Mouse (Mus musculus) forebrain, embryonic 14.5 days (tissue): ENCODE results near the gene Ip6k3. TPM values are rescaled to one million over a fixed set of nuclear protein-coding genes. Genes with fewer than 3 reads are reported as not detected.

ENCODE experiments used
- ATAC-seq: fragments of 200-750 bp; cut with Nextera tagmentation; 2 replicates; pipeline ENCODE4 v1.8.0; 2017; ENCODE audit warnings: mild to moderate bottlenecking, moderate library complexity
- DNase-seq: peaks from one replicate; pipeline ENCODE4 v3.0.0-alpha.2; 2015; ENCODE audit warnings: low spot score
- H3K27ac ChIP-seq: fragments of 300-500 bp; sonication (generic); 2 replicates; pipeline ENCODE4 v1.5.1; 2014; ENCODE audit warnings: low read depth, mild to moderate bottlenecking, control low read depth, low read length, moderate library complexity
- H3K27me3 ChIP-seq: fragments of 300-500 bp; sonication (generic); replicated peaks from 2 replicates; pipeline ENCODE4 v1.6.1; 2014; ENCODE audit warnings: low read length, control low read depth, mixed read lengths; ENCODE audit not compliant: control insufficient read depth, insufficient read depth
- H3K36me3 ChIP-seq: fragments of 300-500 bp; sonication (generic); 2 replicates; pipeline ENCODE4 v1.6.1; 2014; ENCODE audit warnings: low read length, control low read depth; ENCODE audit not compliant: control insufficient read depth, insufficient read depth
- H3K4me1 ChIP-seq: fragments of 300-500 bp; sonication (generic); 2 replicates; pipeline ENCODE4 v1.6.1; 2014; ENCODE audit warnings: antibody characterized with exemption, low read length, control low read depth; ENCODE audit not compliant: control insufficient read depth, insufficient read depth
- H3K4me2 ChIP-seq: fragments of 300-500 bp; sonication (generic); 2 replicates; pipeline ENCODE4 v1.6.1; 2014; ENCODE audit warnings: mild to moderate bottlenecking, control low read depth, low read length
- H3K4me3 ChIP-seq: fragments of 300-500 bp; sonication (generic); 2 replicates; pipeline ENCODE4 v1.5.1; 2014; ENCODE audit warnings: low read depth, low read length, control low read depth
- H3K9ac ChIP-seq: fragments of 300-500 bp; sonication (generic); 2 replicates; pipeline ENCODE4 v1.6.1; 2014; ENCODE audit warnings: mild to moderate bottlenecking, low read length, control low read depth, moderate library complexity
- H3K9me3 ChIP-seq: fragments of 300-500 bp; sonication (generic); replicated peaks from 2 replicates; pipeline ENCODE4 v1.6.1; 2016; ENCODE audit warnings: low read length, control low read depth, mixed read lengths; ENCODE audit not compliant: control insufficient read depth
- WGBS: fragments of 180-500 bp; shearing (Covaris S2); extraction: QIAGEN DNeasy Blood & Tissue Kit; methylation state at CpG from one replicate; pipeline ENCODE4 v1.1.7; 2014; 5-methylcytosine and 5-hydroxymethylcytosine counted together
- polyA plus RNA-seq: library from polyadenylated mRNA; unstranded; fragments of >200 nt; fragmentation: Nextera tagmentation; extraction: Ambion mirVana; gene quantifications from 2 replicates; pipeline ENCODE4 v1.2.1, GENCODE M21; 2014

Ip6k3 gene
- polyA plus RNA-seq, 1 experiment from 2014 or later: 0.28 TPM

DNA sequence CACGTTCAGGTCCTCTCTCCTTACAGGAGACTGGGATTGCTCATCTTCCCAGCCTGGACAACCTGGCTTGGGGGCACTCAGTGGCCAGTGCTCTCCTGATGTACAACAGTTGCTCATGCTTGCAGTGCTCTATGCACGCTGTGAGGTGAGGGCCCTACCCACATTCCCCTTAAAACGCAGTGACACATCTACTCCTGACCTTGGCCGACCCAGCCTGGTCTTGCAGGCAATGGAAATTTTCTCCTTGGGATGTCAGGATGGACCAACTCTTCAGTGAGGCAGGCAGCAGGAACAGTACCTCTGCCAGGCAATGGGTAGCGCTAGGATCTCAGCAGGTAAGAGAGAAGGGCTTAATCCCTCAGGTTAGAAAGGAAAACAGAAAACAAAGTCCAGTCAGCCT is 19.5 kb upstream of the Ip6k3 start:
- Histone ChIP-seq H3K9me3 (no peaks in the 10 kb centered on the region), H3K27ac (no peak overlapping the region), H3K9ac (no peak overlapping the region), H3K4me1 (no peaks in the 10 kb centered on the region), H3K4me3 (no peak overlapping the region), H3K4me2 (no peak overlapping the region), H3K27me3 (no peaks in the 10 kb centered on the region), H3K36me3 (peaks cover 25% of the 10 kb centered on the region)
- ATAC-seq (no peak), DNase-seq (no peak)
- 55% methylated on average over 5 of the region's 5 CpGs for WGBS

DNA sequence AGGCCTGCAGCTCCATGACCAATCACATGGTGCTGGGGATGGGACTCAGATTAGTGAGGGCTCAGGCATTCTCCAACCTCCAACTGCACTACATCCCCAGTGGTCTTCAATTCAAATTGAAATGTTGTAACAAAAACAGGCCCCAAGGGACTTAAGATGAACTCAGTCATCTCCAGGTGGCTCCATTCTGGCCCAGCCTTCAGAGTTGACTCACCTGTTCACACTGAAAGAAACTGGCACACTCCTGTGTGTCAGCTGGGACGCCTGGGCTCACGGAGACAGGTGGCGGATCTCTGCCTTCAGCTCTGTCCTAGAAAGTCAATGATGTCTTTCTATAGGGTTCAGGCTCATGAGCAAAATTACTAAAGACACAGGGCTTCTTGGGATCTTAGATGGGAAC is 18.5 kb upstream of the Ip6k3 start:
- Histone ChIP-seq H3K36me3 (peaks cover 15% of the 10 kb centered on the region), H3K27me3 (no peaks in the 10 kb centered on the region), H3K4me1 (no peaks in the 10 kb centered on the region), H3K4me3 (no peak overlapping the region), H3K9ac (no peak overlapping the region), H3K4me2 (no peak overlapping the region), H3K27ac (no peak overlapping the region), H3K9me3 (no peaks in the 10 kb centered on the region)
- DNase-seq (no peak), ATAC-seq (no peak)
- 96% methylated on average over 3 of the region's 3 CpGs for WGBS

DNA sequence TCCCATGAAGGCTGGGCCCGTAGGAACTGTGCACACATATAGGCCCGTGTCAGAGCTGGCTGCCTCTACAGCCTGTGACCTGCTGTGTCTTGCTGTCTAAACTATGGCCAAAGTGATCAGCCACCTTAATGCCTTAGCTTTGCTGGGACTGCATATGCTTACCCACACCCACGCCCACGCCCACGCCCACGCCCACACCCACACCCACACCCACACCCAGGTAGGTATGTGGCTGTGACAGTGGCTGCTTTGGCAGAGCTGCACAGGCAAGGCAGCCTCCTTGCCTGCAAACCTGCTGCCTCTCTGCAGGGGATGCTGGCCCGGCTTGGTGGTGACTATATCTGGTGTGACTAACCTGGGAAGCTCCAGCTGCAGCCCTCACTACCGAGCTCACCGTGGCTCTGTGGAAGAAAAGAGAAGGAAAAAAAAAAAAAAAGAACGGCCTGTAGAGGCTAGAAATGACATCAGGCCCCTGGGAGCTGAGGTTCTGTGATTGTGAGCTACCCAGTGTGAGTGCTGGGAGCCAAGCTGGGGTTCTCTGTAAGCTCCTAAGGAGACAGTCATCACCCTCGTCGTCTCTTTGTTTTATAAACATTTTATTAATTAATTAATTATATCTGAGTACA is 16.2 kb upstream of the Ip6k3 start:
- Histone ChIP-seq H3K9ac (no peak overlapping the region), H3K9me3 (no peaks in the 10 kb centered on the region), H3K4me3 (no peak overlapping the region), H3K27ac (no peak overlapping the region), H3K4me1 (no peaks in the 10 kb centered on the region), H3K27me3 (no peaks in the 10 kb centered on the region), H3K36me3 (no peaks in the 10 kb centered on the region), H3K4me2 (no peak overlapping the region)
- 86% methylated on average over 10 of the region's 12 CpGs for WGBS
- no peak for DNase-seq
- ATAC-seq: no peak

DNA sequence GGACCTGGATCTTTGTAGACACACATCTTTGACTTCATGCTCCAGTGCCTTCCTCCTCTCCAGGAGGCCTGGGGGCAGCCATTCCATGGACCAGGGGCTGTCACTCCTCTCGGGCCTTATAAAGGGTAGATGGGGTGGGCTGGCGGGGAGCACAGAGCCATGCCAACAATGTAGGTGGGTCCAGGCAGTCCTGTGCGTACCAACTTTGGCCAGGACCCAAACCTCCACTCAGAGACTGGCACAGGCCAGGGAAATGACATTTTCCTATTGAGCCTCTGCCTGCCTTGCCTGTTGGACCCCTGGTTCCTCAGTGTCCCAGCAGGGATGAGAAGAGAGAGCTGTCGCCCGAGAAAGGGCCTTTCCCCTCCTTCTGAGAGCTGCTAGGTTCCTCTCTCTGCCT is 14.8 kb upstream of the Ip6k3 start:
- H3K9ac ChIP-seq: no peak overlapping the region
- H3K4me3 ChIP-seq: no peak overlapping the region
- no peaks in the 10 kb centered on the region for H3K36me3 ChIP-seq
- no peak overlapping the region for H3K4me2 ChIP-seq
- H3K27ac ChIP-seq: no peak overlapping the region
- H3K9me3 ChIP-seq: no peaks in the 10 kb centered on the region
- H3K27me3 ChIP-seq: no peaks in the 10 kb centered on the region
- ATAC-seq (no peak), DNase-seq (no peak)
- 61% methylated on average over 5 of the region's 5 CpGs for WGBS
- H3K4me1 ChIP-seq: no peaks in the 10 kb centered on the region

DNA sequence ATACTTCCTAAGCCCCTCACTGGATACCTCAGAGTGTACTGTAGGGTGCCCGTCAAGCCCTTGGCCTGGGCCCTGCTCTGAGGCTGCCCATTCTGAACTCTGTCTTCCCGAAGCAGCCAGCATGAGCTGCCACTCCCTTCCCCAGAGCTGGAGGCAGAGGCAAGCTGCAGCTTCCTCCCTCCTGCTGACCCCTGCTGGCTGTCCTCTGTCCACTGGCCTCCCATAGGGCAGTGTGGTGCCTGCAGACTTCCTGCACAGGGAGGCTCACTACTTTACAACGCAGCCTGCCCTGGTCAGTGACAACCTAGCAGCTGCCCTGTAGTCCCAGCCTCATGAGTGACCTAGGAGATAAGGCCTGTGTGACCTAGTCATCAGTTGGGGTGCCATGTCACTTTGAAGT is 14.1 kb upstream of the Ip6k3 start:
- ATAC-seq (no peak), DNase-seq (no peak)
- H3K4me2 ChIP-seq: no peak overlapping the region
- no peak overlapping the region for H3K4me3 ChIP-seq
- H3K36me3 ChIP-seq: no peaks in the 10 kb centered on the region
- no peaks in the 10 kb centered on the region for H3K4me1 ChIP-seq
- no peaks in the 10 kb centered on the region for H3K27me3 ChIP-seq
- H3K9me3 ChIP-seq: no peaks in the 10 kb centered on the region
- 33% methylated on average over 3 of the region's 3 CpGs for WGBS
- no peak overlapping the region for H3K9ac ChIP-seq
- no peak overlapping the region for H3K27ac ChIP-seq

DNA sequence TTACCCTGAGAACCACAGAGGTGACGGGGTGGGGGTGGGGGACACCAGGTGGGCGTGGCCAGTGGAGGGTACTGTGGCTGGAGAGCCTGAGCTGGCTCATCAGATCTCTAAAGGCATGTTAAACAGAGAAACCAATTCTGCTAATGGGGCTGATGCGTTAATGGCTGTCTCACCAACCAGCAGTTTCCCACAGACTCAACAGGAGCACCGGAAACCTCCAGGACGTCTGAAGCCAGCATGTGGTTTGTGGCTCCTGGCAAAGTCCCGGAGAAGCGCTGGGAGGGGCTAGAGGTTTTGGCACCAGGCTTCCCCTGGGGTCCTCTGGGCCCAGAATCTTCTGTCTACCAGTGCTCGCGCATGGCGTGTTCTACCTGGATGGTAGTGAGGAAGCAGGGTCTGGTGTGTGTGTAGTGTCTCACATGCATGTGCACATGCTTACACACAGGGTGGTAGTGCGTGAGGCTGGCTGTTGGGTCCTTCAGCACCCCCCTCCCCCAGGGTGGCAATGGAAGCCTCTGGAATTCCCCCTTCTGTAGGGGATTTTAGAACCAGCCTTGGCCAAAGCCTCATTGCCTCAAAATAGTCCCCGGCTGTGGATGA is 12.2 kb upstream of the Ip6k3 start:
- no peak overlapping the region for H3K9ac ChIP-seq
- DNase-seq (no peak), ATAC-seq (no peak)
- peaks cover 9% of the 10 kb centered on the region; the same call in 1 of the 2 replicates for H3K4me1 ChIP-seq
- H3K36me3 ChIP-seq: no peaks in the 10 kb centered on the region
- H3K4me3 ChIP-seq: no peak overlapping the region
- no peak overlapping the region for H3K4me2 ChIP-seq
- H3K27me3 ChIP-seq: no peaks in the 10 kb centered on the region
- H3K27ac ChIP-seq: no peak overlapping the region
- H3K9me3 ChIP-seq: no peaks in the 10 kb centered on the region
- 71% methylated on average over 12 of the region's 12 CpGs for WGBS

DNA sequence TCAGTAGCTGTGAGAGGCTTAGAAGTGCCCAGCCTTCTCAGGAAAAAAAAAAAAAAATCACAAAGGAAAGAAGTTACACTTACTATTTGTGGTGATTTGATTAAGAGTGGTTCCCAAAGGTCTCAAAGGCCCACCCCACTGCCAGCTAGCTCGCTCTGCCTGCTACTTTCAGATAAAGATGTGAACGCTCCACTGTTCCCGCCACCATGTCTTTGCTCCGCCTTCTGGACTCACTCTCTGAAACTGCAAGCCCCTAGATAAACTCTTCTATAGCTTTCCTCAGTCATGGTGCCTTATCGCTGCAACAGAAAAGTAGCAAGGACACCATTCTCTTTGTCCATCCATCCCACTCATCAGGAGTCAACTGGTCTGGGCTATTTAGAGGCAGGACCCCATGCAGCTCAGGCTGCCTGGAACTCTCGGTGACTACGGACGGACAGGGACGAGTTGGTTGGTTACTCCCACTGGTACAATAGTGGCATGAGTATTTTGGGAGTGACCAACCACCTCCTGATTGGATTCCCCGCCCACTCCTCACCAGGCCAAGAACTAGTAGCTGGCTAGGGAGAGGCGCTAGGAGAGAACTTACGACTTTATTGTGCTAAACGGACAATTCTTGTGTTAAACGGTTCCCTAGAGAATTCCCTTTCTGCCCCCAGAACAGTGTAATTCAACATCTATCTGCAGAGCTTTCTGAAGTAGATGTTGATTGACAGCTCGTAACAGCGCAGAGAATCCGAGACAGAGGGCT is 11.0 kb upstream of the Ip6k3 start:
- Histone ChIP-seq H3K27me3 (no peaks in the 10 kb centered on the region), H3K36me3 (no peaks in the 10 kb centered on the region), H3K27ac (no peak overlapping the region), H3K4me3 (no peak overlapping the region), H3K4me2 (no peak overlapping the region), H3K9ac (no peak overlapping the region), H3K9me3 (no peaks in the 10 kb centered on the region), H3K4me1 (peaks cover 9% of the 10 kb centered on the region; the same call in 1 of the 2 replicates)
- 92% methylated on average over 17 of the region's 17 CpGs for WGBS
- no peak for ATAC-seq
- DNase-seq: no peak

DNA sequence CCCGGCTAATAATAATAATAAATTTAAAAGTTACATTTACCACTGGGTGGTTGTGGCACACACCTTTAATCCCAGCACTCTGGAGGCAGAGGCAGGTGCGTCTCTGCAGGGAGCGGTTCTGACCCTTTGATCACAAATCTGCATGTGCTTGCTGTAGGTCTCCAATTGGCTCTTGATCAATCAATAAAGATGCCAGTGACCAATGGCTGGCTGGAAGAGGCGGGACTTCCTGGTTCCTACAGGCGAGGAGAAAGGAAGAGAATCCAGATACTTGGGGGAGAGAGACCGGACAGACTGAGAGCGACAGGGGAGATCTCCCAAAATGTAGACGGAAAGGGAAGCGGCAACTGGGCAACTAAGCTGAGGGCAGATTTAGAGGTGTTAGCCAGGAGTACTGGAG is 10.4 kb upstream of the Ip6k3 start:
- ATAC-seq: no peak
- no peak overlapping the region for H3K4me3 ChIP-seq
- WGBS: 92% methylated on average over 9 of the region's 9 CpGs
- no peak overlapping the region for H3K9ac ChIP-seq
- no peaks in the 10 kb centered on the region for H3K27me3 ChIP-seq
- peaks cover 9% of the 10 kb centered on the region; the same call in 1 of the 2 replicates for H3K4me1 ChIP-seq
- no peaks in the 10 kb centered on the region for H3K9me3 ChIP-seq
- no peak for DNase-seq
- no peak overlapping the region for H3K4me2 ChIP-seq
- no peaks in the 10 kb centered on the region for H3K36me3 ChIP-seq
- H3K27ac ChIP-seq: no peak overlapping the region

DNA sequence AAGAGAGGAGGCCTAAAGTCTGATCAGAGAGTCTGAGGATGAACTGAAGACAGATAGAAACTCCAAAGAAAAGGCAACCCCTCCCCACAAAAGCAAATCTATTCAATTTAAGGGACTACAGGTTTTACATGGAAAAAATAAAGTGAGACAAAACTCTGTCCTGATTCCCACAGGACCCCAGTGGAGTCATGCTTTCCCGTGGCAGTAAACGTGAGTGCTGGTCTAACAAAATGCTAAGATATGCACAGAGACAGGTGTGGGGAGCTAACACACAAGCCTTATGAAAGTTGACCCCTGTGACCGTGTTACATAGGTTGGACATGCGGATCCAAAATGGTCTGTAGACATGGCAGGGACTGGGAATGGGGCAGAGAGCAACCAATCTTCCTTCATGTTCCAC is 9.2 kb upstream of the Ip6k3 start:
- no peak overlapping the region for H3K9ac ChIP-seq
- no peaks in the 10 kb centered on the region for H3K9me3 ChIP-seq
- ATAC-seq (no peak), DNase-seq (no peak)
- 96% methylated on average over 4 of the region's 4 CpGs for WGBS
- no peaks in the 10 kb centered on the region for H3K36me3 ChIP-seq
- H3K27me3 ChIP-seq: no peaks in the 10 kb centered on the region
- no peak overlapping the region for H3K4me2 ChIP-seq
- H3K4me1 ChIP-seq: peaks cover 9% of the 10 kb centered on the region; the same call in 1 of the 2 replicates
- H3K4me3 ChIP-seq: no peak overlapping the region
- H3K27ac ChIP-seq: no peak overlapping the region
